Mouse (Mus musculus) embryonic facial prominence, embryonic 13.5 days (tissue): Measurements from ENCODE around the gene Golt1a. TPM values are rescaled to one million over a fixed set of nuclear protein-coding genes. Genes with fewer than 3 reads are reported as not detected.
A peak's percentile ranks its signal among the peaks of the same experiment; 100 is the strongest.

Source experiments
- ATAC-seq: fragments of 200-750 bp; cut with Nextera tagmentation; 2 replicates; pipeline ENCODE4 v1.8.0; 2017; ENCODE audit warnings: low read depth; ENCODE audit not compliant: insufficient number of reproducible peaks, insufficient read depth, low FRiP score, low TSS enrichment
- H3K27ac ChIP-seq: fragments of 300-500 bp; sonication (generic); 2 replicates; pipeline ENCODE4 v1.5.1; 2015; ENCODE audit warnings: moderate library complexity, mild to moderate bottlenecking, inconsistent platforms
- H3K27me3 ChIP-seq: fragments of 300-500 bp; sonication (generic); 2 replicates; pipeline ENCODE4 v1.6.1; 2015; ENCODE audit warnings: mild to moderate bottlenecking, inconsistent platforms
- H3K36me3 ChIP-seq: fragments of 300-500 bp; sonication (generic); 2 replicates; pipeline ENCODE4 v1.6.1; 2015; ENCODE audit warnings: mild to moderate bottlenecking, inconsistent platforms
- H3K4me1 ChIP-seq: fragments of 300-500 bp; sonication (generic); 2 replicates; pipeline ENCODE4 v1.6.1; 2015; ENCODE audit warnings: inconsistent platforms
- H3K4me2 ChIP-seq: fragments of 300-500 bp; sonication (generic); 2 replicates; pipeline ENCODE4 v1.6.1; 2015; ENCODE audit warnings: moderate library complexity, mild to moderate bottlenecking, inconsistent platforms
- H3K4me3 ChIP-seq: fragments of 300-500 bp; sonication (generic); 2 replicates; pipeline ENCODE4 v1.5.1; 2015; ENCODE audit warnings: mild to moderate bottlenecking, inconsistent platforms
- H3K9ac ChIP-seq: fragments of 300-500 bp; sonication (generic); 2 replicates; pipeline ENCODE4 v1.6.1; 2015; ENCODE audit warnings: mild to moderate bottlenecking, inconsistent platforms
- H3K9me3 ChIP-seq: fragments of 300-500 bp; sonication (generic); 2 replicates; pipeline ENCODE4 v1.6.1; 2016; ENCODE audit warnings: inconsistent platforms
- WGBS: fragments of 180-500 bp; shearing (Covaris S2); methylation state at CpG from one replicate; pipeline ENCODE4 v1.1.7; 2015; ENCODE audit warnings: mixed read lengths; 5-methylcytosine and 5-hydroxymethylcytosine counted together
- polyA plus RNA-seq: library from polyadenylated mRNA; unstranded; fragments of >200 nt; fragmentation: Nextera tagmentation; extraction: Ambion mirVana; gene quantifications from 2 replicates; pipeline ENCODE4 v1.2.1, GENCODE M21; 2015

Golt1a gene
- polyA plus RNA-seq, 1 experiment from 2014 or later: not detected

DNA sequence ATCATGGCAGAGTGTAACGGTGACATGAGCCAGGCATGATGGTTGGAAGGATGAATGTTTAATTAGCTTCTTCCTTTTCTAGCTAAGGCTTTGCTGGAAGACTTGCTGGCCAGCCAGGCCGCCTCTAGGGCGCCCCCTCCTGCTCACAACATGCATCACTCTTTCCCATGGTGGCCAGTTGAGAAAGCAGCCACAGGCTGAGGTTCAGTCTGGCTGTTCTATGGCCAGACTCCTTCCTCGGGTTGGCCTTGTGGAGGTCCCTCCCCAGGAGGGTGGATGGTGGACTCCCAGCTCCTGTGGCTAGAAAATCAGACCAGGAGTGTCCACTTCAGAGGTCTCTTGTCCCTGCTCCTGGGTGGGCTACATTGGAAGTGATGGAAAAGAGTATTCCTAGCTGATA lies 2.8 kb upstream of the Golt1a start:
- peaks cover 11% of the 10 kb centered on the region for H3K4me1 ChIP-seq
- no peak overlapping the region for H3K4me3 ChIP-seq
- no peak overlapping the region for H3K9ac ChIP-seq
- no peaks in the 10 kb centered on the region for H3K36me3 ChIP-seq
- no peaks in the 10 kb centered on the region for H3K9me3 ChIP-seq
- no peak overlapping the region for H3K27ac ChIP-seq
- 6% methylated on average over 4 of the region's 4 CpGs for WGBS
- H3K27me3 ChIP-seq: no peaks in the 10 kb centered on the region
- ATAC-seq: no peak
- no peak overlapping the region for H3K4me2 ChIP-seq

- no peak for ATAC-seq
Measured at GRCm38 (mm10) chr1:133307318-133307717, 2.3 kb upstream of the Golt1a start.

GRCm38 (mm10) chr1:133311240-133311639 lies 1.6 kb downstream of the Golt1a start:
- Histone ChIP-seq H3K9ac (no peak overlapping the region), H3K27ac (no peak overlapping the region), H3K4me3 (no peak overlapping the region), H3K4me2 (no peak overlapping the region), H3K4me1 (peaks cover 5% of the 10 kb centered on the region), H3K27me3 (no peaks in the 10 kb centered on the region), H3K9me3 (no peaks in the 10 kb centered on the region), H3K36me3 (no peaks in the 10 kb centered on the region)
- no peak for ATAC-seq
- 45% methylated on average over 4 of the region's 4 CpGs for WGBS

More at GRCm38 (mm10) chr1:133307318-133307717, 2.3 kb upstream of the Golt1a start:
- Histone ChIP-seq H3K9ac (no peak overlapping the region), H3K27ac (no peak overlapping the region), H3K4me2 (no peak overlapping the region), H3K4me3 (no peak overlapping the region), H3K27me3 (no peaks in the 10 kb centered on the region), H3K9me3 (no peaks in the 10 kb centered on the region), H3K36me3 (no peaks in the 10 kb centered on the region), H3K4me1 (peaks cover 9% of the 10 kb centered on the region)
- 13% methylated on average over 6 of the region's 6 CpGs for WGBS

GRCm38 (mm10) chr1:133311946-133312345 lies 2.3 kb downstream of the Golt1a start:
- Histone ChIP-seq H3K27ac (no peak overlapping the region), H3K9ac (peak overlapping the region; percentile 51; the same call in 1 of the 2 replicates), H3K4me3 (no peak overlapping the region), H3K4me1 (peaks cover 5% of the 10 kb centered on the region), H3K4me2 (peak overlapping the region; percentile 24), H3K9me3 (no peaks in the 10 kb centered on the region), H3K36me3 (no peaks in the 10 kb centered on the region), H3K27me3 (no peaks in the 10 kb centered on the region)
- 18% methylated on average over 10 of the region's 10 CpGs for WGBS
- no peak for ATAC-seq

- Histone ChIP-seq H3K4me1 (peaks cover 5% of the 10 kb centered on the region), H3K36me3 (no peaks in the 10 kb centered on the region), H3K27me3 (no peaks in the 10 kb centered on the region), H3K9ac (no peak overlapping the region), H3K9me3 (no peaks in the 10 kb centered on the region), H3K4me3 (no peak overlapping the region), H3K27ac (no peak overlapping the region), H3K4me2 (no peak overlapping the region)
- WGBS: 24% methylated on average over 8 of the region's 8 CpGs
- no peak for ATAC-seq
Measured at GRCm38 (mm10) chr1:133314364-133314763, 4.8 kb downstream of the Golt1a start.

DNA sequence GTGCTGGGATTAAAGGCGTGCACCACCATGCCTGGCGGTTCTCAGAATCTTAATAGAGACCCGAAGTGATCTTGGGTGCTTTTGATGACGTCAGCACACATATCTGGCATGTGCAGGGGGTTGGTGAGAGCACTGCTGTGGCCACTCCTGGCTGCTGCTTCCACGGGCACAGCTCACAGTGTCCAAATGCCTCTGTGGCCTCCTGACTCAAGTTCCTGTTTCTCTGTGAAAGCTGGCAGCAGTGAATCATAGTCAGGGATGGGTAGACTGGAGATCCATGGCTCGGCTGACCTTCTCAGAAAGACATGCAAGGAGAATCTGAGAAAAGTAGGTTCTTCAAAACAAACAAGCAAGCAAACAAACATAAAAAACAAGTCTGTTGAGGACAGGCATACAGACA lies 6.2 kb downstream of the Golt1a start:
- Histone ChIP-seq H3K4me2 (no peak overlapping the region), H3K9ac (no peak overlapping the region), H3K27ac (no peak overlapping the region), H3K27me3 (no peaks in the 10 kb centered on the region), H3K9me3 (no peaks in the 10 kb centered on the region), H3K36me3 (no peaks in the 10 kb centered on the region), H3K4me1 (peaks cover 5% of the 10 kb centered on the region), H3K4me3 (no peak overlapping the region)
- no peak for ATAC-seq
- 83% methylated on average over 6 of the region's 6 CpGs for WGBS

DNA sequence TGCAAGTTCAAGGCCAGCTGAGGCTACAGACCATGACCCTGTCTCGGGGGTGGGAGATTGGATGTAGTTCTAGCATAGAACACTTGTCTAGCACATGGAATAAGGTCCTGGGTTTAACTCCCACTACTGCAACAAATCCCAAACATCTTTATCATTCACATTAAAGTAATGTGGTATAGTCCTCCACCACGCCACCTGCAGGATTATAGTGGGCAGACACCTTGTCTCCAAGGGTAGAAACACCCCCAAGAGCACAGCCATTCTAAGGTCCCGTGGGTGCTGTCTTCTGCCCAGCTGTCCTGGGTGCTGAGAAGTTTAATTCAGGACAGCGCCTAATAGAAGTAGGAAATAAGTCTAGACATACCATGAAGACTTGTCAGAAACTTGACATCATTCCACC lies 7.0 kb downstream of the Golt1a start:
- 80% methylated on average over 4 of the region's 4 CpGs for WGBS
- no peak overlapping the region for H3K4me2 ChIP-seq

GRCm38 (mm10) chr1:133317149-133317548 lies 7.5 kb downstream of the Golt1a start:
- Histone ChIP-seq H3K4me3 (no peak overlapping the region), H3K36me3 (no peaks in the 10 kb centered on the region), H3K4me1 (peaks cover under 1% of the 10 kb centered on the region; the same call in 1 of the 2 replicates), H3K9me3 (no peaks in the 10 kb centered on the region), H3K27me3 (no peaks in the 10 kb centered on the region), H3K27ac (no peak overlapping the region), H3K4me2 (no peak overlapping the region), H3K9ac (no peak overlapping the region)
- 77% methylated on average over 1 of the region's 1 CpGs for WGBS
- ATAC-seq: no peak

More for the DNA sequence above, 7.0 kb downstream of the Golt1a start:
- H3K9ac ChIP-seq: no peak overlapping the region
- no peaks in the 10 kb centered on the region for H3K36me3 ChIP-seq
- no peak for ATAC-seq
- no peak overlapping the region for H3K4me3 ChIP-seq
- no peak overlapping the region for H3K27ac ChIP-seq
- H3K4me1 ChIP-seq: peaks cover 5% of the 10 kb centered on the region
- H3K27me3 ChIP-seq: no peaks in the 10 kb centered on the region
- H3K9me3 ChIP-seq: no peaks in the 10 kb centered on the region

DNA sequence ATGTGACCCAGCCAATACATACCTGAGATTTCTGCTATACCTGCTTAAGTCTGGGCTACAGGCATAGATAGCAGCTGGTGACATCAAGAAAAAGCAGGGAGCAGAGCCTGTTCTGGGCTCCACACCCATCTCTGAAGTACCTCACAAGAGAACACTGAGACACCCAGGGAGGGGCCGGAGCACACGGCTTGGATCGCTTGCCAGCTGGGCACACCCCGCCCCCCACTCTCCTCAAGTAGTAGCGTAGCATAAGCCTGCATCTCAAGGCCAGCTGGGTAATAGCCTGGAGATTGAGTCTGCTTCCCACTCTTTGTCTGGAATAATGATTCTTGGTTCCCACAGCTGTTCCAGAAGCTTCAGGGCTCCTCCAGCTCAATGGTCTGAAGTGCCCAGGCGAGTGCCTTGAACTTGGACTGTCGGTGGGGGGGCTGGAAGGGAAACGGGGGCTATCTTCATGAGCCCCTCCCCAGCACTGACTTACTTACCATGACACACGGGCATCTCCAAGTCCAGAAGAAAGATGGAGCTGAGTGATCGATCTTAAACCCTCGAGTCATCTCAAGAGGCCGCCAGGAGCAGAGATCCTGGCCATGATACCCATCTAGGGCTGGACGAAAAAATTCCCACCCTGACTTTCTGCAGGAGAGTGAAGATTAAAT lies 11.8 kb downstream of the Golt1a start, which contains the start of gene Kiss1:
Kiss1 (plus strand) TSS at position 609 of the 659 bp plus-strand sequence.
- Histone ChIP-seq H3K4me2 (no peak within 1 kb of the TSS), H3K9ac (no peak within 1 kb of the TSS), H3K27me3 (no peaks in the 10 kb centered on the region), H3K36me3 (no peaks in the 10 kb centered on the region), H3K9me3 (no peaks in the 10 kb centered on the region), H3K27ac (no peak within 1 kb of the TSS), H3K4me1 (peaks cover 11% of the 10 kb centered on the region; the same call in 1 of the 2 replicates), H3K4me3 (no peak within 1 kb of the TSS)
- ATAC-seq: no peak
- 85% methylated on average over 13 of the region's 13 CpGs for WGBS

DNA sequence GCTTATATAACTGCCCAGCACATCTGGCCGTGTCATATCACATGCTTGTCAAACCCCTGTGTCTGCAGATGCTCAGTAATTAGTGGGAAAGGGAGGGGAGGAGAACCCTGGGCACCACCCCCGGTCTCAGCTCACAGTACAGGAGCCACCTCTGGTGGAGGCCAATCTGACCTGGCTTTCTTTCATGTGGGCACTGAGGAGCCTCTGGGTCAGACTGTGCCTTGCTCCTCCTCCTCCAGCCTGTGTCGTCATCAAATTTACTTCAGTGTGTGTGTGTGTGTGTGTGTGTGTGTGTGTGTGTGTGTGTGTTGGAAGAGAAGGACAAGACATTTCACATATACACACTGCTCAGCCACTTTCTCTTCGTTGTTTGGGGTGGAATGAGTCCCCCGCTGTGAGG lies 13.7 kb downstream of the Golt1a start:
- no peak overlapping the region for H3K9ac ChIP-seq

DNA sequence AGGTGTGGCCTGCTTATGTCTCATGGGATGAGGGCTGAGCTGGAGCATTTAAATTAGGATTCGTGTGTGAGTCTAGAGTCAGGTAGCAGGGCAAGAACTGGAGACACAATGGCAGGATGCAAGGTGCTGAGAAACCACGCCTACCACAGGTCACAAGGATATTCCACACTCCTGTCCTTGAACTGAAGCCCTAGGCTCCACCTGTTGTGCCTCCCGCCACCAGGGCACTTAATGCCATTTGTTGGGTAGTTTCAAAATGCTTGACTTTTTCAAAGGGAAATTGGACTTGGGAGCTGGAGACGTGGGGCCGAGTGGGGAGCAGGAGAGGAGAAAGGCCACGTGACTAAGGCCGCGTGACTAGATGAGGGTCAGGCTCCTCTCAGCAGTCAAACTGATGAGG lies 16.4 kb downstream of the Golt1a start:
- Histone ChIP-seq H3K4me2 (no peak overlapping the region), H3K9me3 (no peaks in the 10 kb centered on the region), H3K36me3 (no peaks in the 10 kb centered on the region), H3K9ac (no peak overlapping the region), H3K4me3 (no peak overlapping the region), H3K4me1 (peaks cover 17% of the 10 kb centered on the region), H3K27ac (no peak overlapping the region), H3K27me3 (peaks cover 38% of the 10 kb centered on the region)
- 83% methylated on average over 8 of the region's 8 CpGs for WGBS
- ATAC-seq: no peak

More for the DNA sequence above, 13.7 kb downstream of the Golt1a start:
- no peak overlapping the region for H3K4me2 ChIP-seq
- H3K27ac ChIP-seq: no peak overlapping the region
- H3K36me3 ChIP-seq: no peaks in the 10 kb centered on the region
- WGBS: 31% methylated on average over 5 of the region's 5 CpGs
- H3K4me3 ChIP-seq: no peak overlapping the region
- no peaks in the 10 kb centered on the region for H3K9me3 ChIP-seq
- peaks cover 11% of the 10 kb centered on the region; the same call in 1 of the 2 replicates for H3K4me1 ChIP-seq
- peaks cover 13% of the 10 kb centered on the region for H3K27me3 ChIP-seq
- ATAC-seq: no peak

GRCm38 (mm10) chr1:133327094-133327493 lies 17.5 kb downstream of the Golt1a start:
- H3K9me3 ChIP-seq: no peaks in the 10 kb centered on the region
- H3K27ac ChIP-seq: no peak overlapping the region
- no peak overlapping the region for H3K4me2 ChIP-seq
- peaks cover 47% of the 10 kb centered on the region for H3K27me3 ChIP-seq
- H3K4me1 ChIP-seq: peaks cover 17% of the 10 kb centered on the region
- no peak overlapping the region for H3K4me3 ChIP-seq
- WGBS: 62% methylated on average over 5 of the region's 5 CpGs
- no peaks in the 10 kb centered on the region for H3K36me3 ChIP-seq
- H3K9ac ChIP-seq: no peak overlapping the region
- ATAC-seq: no peak
